Mouse (Mus musculus) small intestine, adult 2 months (tissue): Measurements from ENCODE around the gene Tmprss3. TPM values are rescaled to one million over a fixed set of nuclear protein-coding genes. Genes with fewer than 3 reads are reported as not detected.

ENCODE experiments used
- H3K27ac ChIP-seq: fragments of 200-500 bp; 2 replicates; pipeline ENCODE4 v1.5.1; 2012; ENCODE audit warnings: low read depth, low read length, control low read depth, inconsistent platforms; ENCODE audit not compliant: insufficient read depth
- H3K27me3 ChIP-seq: fragments of 200-500 bp; 2 replicates; pipeline ENCODE4 v1.6.1; 2012; ENCODE audit warnings: mild to moderate bottlenecking, moderate library complexity, low read length, inconsistent platforms; ENCODE audit not compliant: control insufficient read depth, insufficient read depth
- H3K36me3 ChIP-seq: fragments of 200-500 bp; 2 replicates; pipeline ENCODE4 v1.6.1; 2012; ENCODE audit warnings: mild to moderate bottlenecking, low read length, control low read depth, inconsistent platforms; ENCODE audit not compliant: control insufficient read depth, insufficient read depth
- H3K4me1 ChIP-seq: fragments of 200-500 bp; 2 replicates; pipeline ENCODE4 v1.6.1; 2012; ENCODE audit warnings: low read length, inconsistent platforms, mixed read lengths; ENCODE audit not compliant: control insufficient read depth, insufficient read depth, insufficient read length
- H3K4me3 ChIP-seq: fragments of 200-500 bp; 2 replicates; pipeline ENCODE4 v1.5.1; 2012; ENCODE audit warnings: low read depth, mild to moderate bottlenecking, control low read depth, inconsistent platforms, low read length, moderate library complexity
- CTCF ChIP-seq: fragments of 200-500 bp; IDR thresholded peaks from 2 replicates; pipeline ENCODE4 v1.5.1; 2012; ENCODE audit warnings: low read depth, mild to moderate bottlenecking, control low read depth, inconsistent platforms, low read length, moderate library complexity, mixed read lengths; ENCODE audit not compliant: insufficient replicate concordance, insufficient read length; ENCODE audit errors: extremely low read depth
- POLR2A ChIP-seq: fragments of 200-500 bp; IDR thresholded peaks from 2 replicates; pipeline ENCODE4 v1.6.1; 2012; ENCODE audit warnings: low read depth, mild to moderate bottlenecking, control low read depth, inconsistent platforms, low read length, moderate library complexity
- WGBS: fragments of 180-500 bp; shearing (Covaris S2); methylation state at CpG from one replicate; pipeline ENCODE4 v1.1.7; 2018; 5-methylcytosine and 5-hydroxymethylcytosine counted together
- polyA plus RNA-seq: library from polyadenylated mRNA; depleted of rRNA; stranded (reverse); fragments of >200 nt; gene quantifications from 2 replicates; pipeline ENCODE4 v1.2.3, GENCODE M21; 2012; rRNA removed

Tmprss3 gene
- polyA plus RNA-seq: 0.11 TPM in 1 of 2 replicates, not detected in the other

- Histone ChIP-seq H3K4me1 (no peaks in the 10 kb centered on the region), H3K27me3 (no peaks in the 10 kb centered on the region), H3K36me3 (no peaks in the 10 kb centered on the region), H3K27ac (no peak within 1 kb of the TSS), H3K4me3 (no peak within 1 kb of the TSS)
- no peak for TF ChIP-seq CTCF
- TF ChIP-seq POLR2A: no peak
- 88% methylated on average over 11 of the region's 11 CpGs for WGBS
Observed at GRCm38 (mm10) chr17:31198877-31199276, at the start of gene Tmprss3. TSS of gene Tmprss3 (minus strand) at chr17:31198977.

GRCm38 (mm10) chr17:31247144-31247543, 48.4 kb upstream of the Tmprss3 start:
- 60% methylated on average over 5 of the region's 5 CpGs for WGBS
- Histone ChIP-seq H3K4me3 (no peak overlapping the region), H3K4me1 (no peaks in the 10 kb centered on the region; the same call in 1 of the 2 replicates), H3K27ac (no peak overlapping the region), H3K27me3 (no peaks in the 10 kb centered on the region), H3K36me3 (no peaks in the 10 kb centered on the region)
- no peak for TF ChIP-seq CTCF
- TF ChIP-seq POLR2A: no peak

GRCm38 (mm10) chr17:31245321-31245720, 46.5 kb upstream of the Tmprss3 start:
- no peaks in the 10 kb centered on the region for H3K27me3 ChIP-seq
- H3K27ac ChIP-seq: no peak overlapping the region
- TF ChIP-seq POLR2A: no peak
- no peak for TF ChIP-seq CTCF
- H3K36me3 ChIP-seq: no peaks in the 10 kb centered on the region
- no peak overlapping the region for H3K4me3 ChIP-seq
- 57% methylated on average over 5 of the region's 5 CpGs for WGBS
- H3K4me1 ChIP-seq: no peaks in the 10 kb centered on the region

DNA sequence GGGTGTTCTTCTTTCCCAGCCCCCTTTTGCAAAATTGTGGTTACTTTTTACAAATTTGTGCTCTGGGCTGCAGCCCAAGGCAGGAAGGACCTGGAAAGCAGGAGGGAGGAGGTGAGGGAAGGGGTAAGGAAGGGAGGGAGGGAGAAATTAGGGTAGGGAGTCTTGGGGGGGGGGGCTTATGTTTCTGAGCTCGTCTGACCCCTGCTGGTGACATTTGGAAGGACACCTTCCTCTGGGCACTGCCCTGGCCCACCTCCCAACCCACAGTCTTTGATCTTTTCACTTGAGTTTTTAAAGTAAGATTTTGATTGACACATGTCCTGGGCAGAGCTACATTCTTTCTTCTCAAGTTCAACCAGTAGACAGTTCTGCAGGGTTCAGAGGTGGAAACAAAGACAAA, 44.0 kb upstream of the Tmprss3 start:
- Histone ChIP-seq H3K36me3 (no peaks in the 10 kb centered on the region), H3K27ac (no peak overlapping the region), H3K4me1 (no peaks in the 10 kb centered on the region), H3K4me3 (no peak overlapping the region), H3K27me3 (no peaks in the 10 kb centered on the region)
- WGBS: 0% methylated on average over 1 of the region's 1 CpGs
- no peak for TF ChIP-seq POLR2A
- peak; percentile 50; the same call in 1 of the 2 replicates for TF ChIP-seq CTCF

GRCm38 (mm10) chr17:31241156-31241555, 42.4 kb upstream of the Tmprss3 start:
- Histone ChIP-seq H3K27ac (no peak overlapping the region), H3K4me1 (no peaks in the 10 kb centered on the region), H3K36me3 (no peaks in the 10 kb centered on the region), H3K4me3 (no peak overlapping the region), H3K27me3 (no peaks in the 10 kb centered on the region)
- TF ChIP-seq POLR2A (no peak), CTCF (no peak)
- WGBS: 78% methylated on average over 8 of the region's 8 CpGs

DNA sequence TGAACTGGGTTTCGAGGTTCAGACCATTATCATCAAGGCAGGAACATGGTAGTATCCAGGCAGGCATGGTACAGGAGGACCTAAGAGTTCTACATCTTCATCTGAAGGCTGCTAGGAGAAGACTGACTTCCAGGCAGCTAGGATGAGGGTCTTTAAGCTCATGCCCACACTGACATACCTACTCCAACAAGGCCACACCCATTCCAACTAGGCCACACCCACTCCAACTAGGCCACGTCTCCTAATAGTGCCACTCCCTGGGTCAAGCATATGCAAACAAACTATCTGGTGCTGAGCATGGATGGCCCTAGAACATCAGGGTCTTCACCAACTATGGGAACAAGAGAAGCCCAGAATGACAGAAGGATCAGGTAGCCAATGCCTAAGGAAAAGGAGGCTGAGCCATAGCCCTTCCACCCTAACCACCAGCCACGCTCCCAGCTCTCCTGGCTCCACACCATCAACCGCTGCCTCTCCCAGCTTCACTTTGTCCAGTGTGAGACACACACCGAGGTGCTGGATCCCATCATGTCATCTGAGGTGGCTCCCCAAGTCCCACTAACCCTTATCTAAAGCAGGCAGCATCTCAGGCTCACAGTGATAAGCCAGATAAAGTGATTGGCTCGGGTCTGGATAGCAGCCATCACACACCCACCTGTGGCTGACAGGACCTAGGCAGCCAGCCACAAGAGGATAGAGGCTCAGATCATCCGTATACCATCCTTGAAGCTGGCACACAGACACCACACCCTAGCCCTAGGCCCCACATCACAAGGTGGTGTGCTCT, 39.6 kb upstream of the Tmprss3 start:
- no peak overlapping the region for H3K4me3 ChIP-seq
- WGBS: 63% methylated on average over 7 of the region's 7 CpGs
- H3K36me3 ChIP-seq: no peaks in the 10 kb centered on the region
- no peaks in the 10 kb centered on the region for H3K4me1 ChIP-seq
- TF ChIP-seq POLR2A (no peak), CTCF (no peak)
- no peaks in the 10 kb centered on the region for H3K27me3 ChIP-seq
- H3K27ac ChIP-seq: no peak overlapping the region

GRCm38 (mm10) chr17:31235915-31236314, 37.1 kb upstream of the Tmprss3 start:
- H3K36me3 ChIP-seq: no peaks in the 10 kb centered on the region
- peak; percentile 29; the same call in 1 of the 2 replicates for TF ChIP-seq CTCF
- TF ChIP-seq POLR2A: no peak
- no peak overlapping the region for H3K4me3 ChIP-seq
- no peak overlapping the region for H3K27ac ChIP-seq
- no peaks in the 10 kb centered on the region for H3K27me3 ChIP-seq
- no peaks in the 10 kb centered on the region for H3K4me1 ChIP-seq
- 100% methylated on average over 1 of the region's 1 CpGs for WGBS
